Mouse (Mus musculus) embryonic facial prominence, embryonic 11.5 days (tissue): ENCODE results near the gene Ccnh. TPM values are rescaled to one million over a fixed set of nuclear protein-coding genes. Genes with fewer than 3 reads are reported as not detected.
A peak's percentile ranks its signal among the peaks of the same experiment; 100 is the strongest.
"Not testable (repeated sequence)": the region's sequence is repeated elsewhere in the genome, so short reads cannot be mapped to it uniquely, and the experiment has no call there.

Experiments
- ATAC-seq: fragments of 200-750 bp; cut with Nextera tagmentation; replicated peaks from 2 replicates; pipeline ENCODE4 v1.8.0; 2017; ENCODE audit warnings: low read depth; ENCODE audit not compliant: insufficient number of reproducible peaks, low FRiP score, low TSS enrichment
- DNase-seq: peaks from one replicate; pipeline ENCODE4 v3.0.0-alpha.2; 2015; ENCODE audit warnings: low spot score
- H3K27ac ChIP-seq: fragments of 300-500 bp; sonication (generic); replicated peaks from 2 replicates; pipeline ENCODE4 v1.5.1; 2014; ENCODE audit warnings: mild to moderate bottlenecking, low read depth, low read length, control low read depth
- H3K27me3 ChIP-seq: fragments of 300-500 bp; sonication (generic); 2 replicates; pipeline ENCODE4 v1.6.1; 2014; ENCODE audit warnings: mild to moderate bottlenecking, low read length, moderate library complexity, mixed read lengths; ENCODE audit not compliant: control insufficient read depth, insufficient read depth
- H3K36me3 ChIP-seq: fragments of 300-500 bp; sonication (generic); replicated peaks from 2 replicates; pipeline ENCODE4 v1.6.1; 2014; ENCODE audit warnings: low read depth, mild to moderate bottlenecking, low read length, moderate library complexity, mixed read lengths; ENCODE audit not compliant: control insufficient read depth, insufficient read depth
- H3K4me1 ChIP-seq: fragments of 300-500 bp; sonication (generic); 2 replicates; pipeline ENCODE4 v1.6.1; 2014; ENCODE audit warnings: low read length, mixed read lengths; ENCODE audit not compliant: control insufficient read depth, insufficient read depth
- H3K4me2 ChIP-seq: fragments of 300-500 bp; sonication (generic); 2 replicates; pipeline ENCODE4 v1.6.1; 2014; ENCODE audit warnings: low read depth, mild to moderate bottlenecking, control low read depth, low read length, moderate library complexity
- H3K4me3 ChIP-seq: fragments of 300-500 bp; sonication (generic); 2 replicates; pipeline ENCODE4 v1.5.1; 2014; ENCODE audit warnings: low read depth, low read length, control low read depth
- H3K9ac ChIP-seq: fragments of 300-500 bp; sonication (generic); replicated peaks from 2 replicates; pipeline ENCODE4 v1.6.1; 2014; ENCODE audit warnings: mild to moderate bottlenecking, control low read depth, low read length
- H3K9me3 ChIP-seq: fragments of 300-500 bp; sonication (generic); replicated peaks from 2 replicates; pipeline ENCODE4 v1.6.1; 2016; ENCODE audit warnings: mild to moderate bottlenecking, low read length, inconsistent platforms, mixed read lengths; ENCODE audit not compliant: control insufficient read depth
- WGBS: fragments of 180-500 bp; shearing (Covaris S2); extraction: QIAGEN DNeasy Blood & Tissue Kit; methylation state at CpG from one replicate; pipeline ENCODE4 v1.1.7; 2014; 5-methylcytosine and 5-hydroxymethylcytosine counted together
- polyA plus RNA-seq: library from polyadenylated mRNA; unstranded; fragments of >200 nt; fragmentation: Nextera tagmentation; extraction: Ambion mirVana; gene quantifications from 2 replicates; pipeline ENCODE4 v1.2.1, GENCODE M21; 2014

Ccnh gene
- polyA plus RNA-seq, result 118 and 121 TPM in 2 replicates

GRCm38 (mm10) chr13:85188903-85189643 is at the start of gene Ccnh:
Ccnh (plus strand) TSS chr13:85189408.
- H3K27ac ChIP-seq, result 0 out of 2 replicates have a peak within 1 kb of the TSS, but pooled peaks have one; percentile 41
- peak within 1 kb of the TSS; percentile 83 for H3K4me2 ChIP-seq
- 0 out of 2 replicates have a peak, but pooled peaks cover 2% of the 10 kb centered on the region for H3K36me3 ChIP-seq
- H3K4me1 ChIP-seq, result no peaks in the 10 kb centered on the region
- ATAC-seq, result peak; percentile 96
- H3K4me3 ChIP-seq, result peak within 1 kb of the TSS; percentile 89
- peak; percentile 94 for DNase-seq
- no peaks in the 10 kb centered on the region for H3K27me3 ChIP-seq
- 2% methylated on average over 44 of the region's 44 CpGs for WGBS
- no peaks in the 10 kb centered on the region for H3K9me3 ChIP-seq
- peak within 1 kb of the TSS; percentile 84 for H3K9ac ChIP-seq

DNA sequence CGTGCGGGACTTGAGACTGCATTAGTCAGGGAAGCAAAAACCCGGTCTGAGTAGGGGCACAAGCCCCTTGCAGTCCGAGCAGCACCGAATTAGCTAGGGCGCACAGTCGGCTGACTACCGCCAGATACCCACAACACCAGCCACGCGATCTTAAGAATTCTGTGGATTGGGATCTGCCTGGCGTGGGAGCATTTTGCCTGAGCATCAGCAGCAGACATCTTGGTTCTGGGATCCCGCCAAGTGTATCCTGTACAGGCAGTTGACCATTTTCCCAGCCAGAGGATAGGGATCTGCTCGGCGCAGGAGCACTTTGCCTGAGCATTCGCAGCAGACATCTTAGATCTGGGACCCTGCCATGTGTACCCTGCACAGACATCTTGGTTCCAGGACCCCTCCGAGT is 45.8 kb upstream of the Ccnh start:
- H3K4me1 ChIP-seq, H3K4me2 ChIP-seq, H3K9ac ChIP-seq, H3K27ac ChIP-seq, H3K9me3 ChIP-seq, DNase-seq, H3K27me3 ChIP-seq, H3K36me3 ChIP-seq, ATAC-seq, H3K4me3 ChIP-seq: not testable (repeated sequence)
- 92% methylated on average over 16 of the region's 16 CpGs for WGBS

DNA sequence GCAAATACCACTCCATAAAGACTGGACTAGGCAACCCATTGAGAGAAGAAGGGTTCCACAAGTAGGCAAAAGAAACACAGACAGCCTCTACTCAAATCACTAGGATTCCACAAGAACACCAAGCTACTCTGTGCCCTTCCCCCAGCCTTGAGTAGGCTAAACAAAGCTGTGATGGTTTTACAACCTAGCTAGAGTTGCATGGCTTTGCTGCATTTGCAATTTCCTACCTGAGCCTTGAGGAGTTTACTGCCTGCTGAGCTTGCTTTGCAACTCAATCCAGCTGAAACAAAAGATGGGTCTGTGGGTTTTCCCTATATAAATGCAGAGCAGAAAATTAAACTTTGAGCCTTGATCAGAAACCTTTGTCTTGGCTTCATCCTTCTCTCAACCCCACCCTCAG is 42.7 kb upstream of the Ccnh start:
- DNase-seq, result no peak
- Histone ChIP-seq H3K36me3 (no peaks in the 10 kb centered on the region), H3K4me2 (no peak overlapping the region), H3K9me3 (no peaks in the 10 kb centered on the region), H3K27me3 (no peaks in the 10 kb centered on the region), H3K4me1 (no peaks in the 10 kb centered on the region), H3K9ac (no peak overlapping the region), H3K4me3 (no peak overlapping the region), H3K27ac (no peak overlapping the region)
- no peak for ATAC-seq

- no peak for ATAC-seq
- H3K27me3 ChIP-seq, result no peaks in the 10 kb centered on the region
- no peak overlapping the region for H3K4me2 ChIP-seq
- H3K9ac ChIP-seq, result no peak overlapping the region
- H3K9me3 ChIP-seq, result no peaks in the 10 kb centered on the region
- H3K27ac ChIP-seq, result no peak overlapping the region
- H3K4me3 ChIP-seq, result no peak overlapping the region
- DNase-seq, result no peak
- no peaks in the 10 kb centered on the region for H3K36me3 ChIP-seq
- 83% methylated on average over 6 of the region's 6 CpGs for WGBS
- no peaks in the 10 kb centered on the region for H3K4me1 ChIP-seq
These were observed 34.5 kb upstream of the Ccnh start for GRCm38 (mm10) chr13:85154746-85155145.

DNA sequence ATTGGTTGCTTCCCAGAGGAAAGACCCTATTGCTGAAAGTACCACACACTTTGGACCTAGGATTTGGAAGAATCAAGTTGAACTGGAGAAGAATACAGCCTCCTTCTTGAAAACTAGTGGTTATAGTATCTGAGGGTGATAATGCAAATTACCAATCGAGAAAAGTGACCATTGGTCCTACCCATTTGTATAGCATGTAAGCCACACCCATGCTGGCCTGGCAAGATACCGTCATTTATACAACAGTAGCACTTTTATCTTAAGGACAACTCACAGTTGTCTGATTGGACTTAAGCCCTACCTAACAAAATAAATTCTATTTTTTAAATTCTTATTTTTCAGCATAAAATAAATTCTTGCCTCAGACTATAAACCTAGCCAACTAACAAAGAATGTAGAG is 29.2 kb upstream of the Ccnh start:
- Histone ChIP-seq H3K36me3 (no peaks in the 10 kb centered on the region), H3K9me3 (no peaks in the 10 kb centered on the region), H3K9ac (no peak overlapping the region), H3K4me1 (no peaks in the 10 kb centered on the region), H3K4me3 (no peak overlapping the region), H3K27ac (no peak overlapping the region), H3K4me2 (no peak overlapping the region), H3K27me3 (no peaks in the 10 kb centered on the region)
- no peak for ATAC-seq
- no peak for DNase-seq
- 90% methylated on average over 2 of the region's 2 CpGs for WGBS

DNA sequence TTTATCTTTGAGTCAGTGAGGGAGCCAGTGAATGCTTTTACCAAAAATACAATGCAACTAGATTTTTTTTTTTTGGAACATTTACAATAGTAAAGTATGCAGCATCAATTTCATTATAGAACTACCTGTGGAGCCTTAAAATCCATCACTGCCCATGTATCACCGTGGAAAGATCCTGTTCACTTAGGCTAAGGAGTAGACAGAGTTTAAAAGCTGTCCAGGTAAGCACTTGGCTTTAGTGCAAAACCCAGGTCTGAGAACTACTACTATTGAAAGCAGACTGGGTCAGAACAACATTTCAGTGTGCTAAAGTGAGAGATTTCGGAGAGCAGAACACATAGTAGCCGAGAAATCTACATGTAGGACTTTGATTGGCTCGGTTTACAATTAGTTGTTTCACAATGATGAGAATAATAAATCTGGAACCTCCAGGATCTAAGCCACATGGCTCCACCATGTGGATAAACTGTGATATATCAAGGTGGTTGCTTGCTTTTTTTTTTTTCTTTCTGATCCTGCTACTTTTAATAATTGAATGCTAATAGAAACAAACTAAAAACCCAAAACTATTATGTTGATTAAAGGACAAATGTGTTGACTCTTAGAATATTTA is 24.6 kb upstream of the Ccnh start:
- Histone ChIP-seq H3K4me1 (no peaks in the 10 kb centered on the region), H3K9me3 (no peaks in the 10 kb centered on the region), H3K27ac (no peak overlapping the region), H3K4me2 (no peak overlapping the region), H3K27me3 (no peaks in the 10 kb centered on the region), H3K9ac (no peak overlapping the region), H3K4me3 (no peak overlapping the region), H3K36me3 (no peaks in the 10 kb centered on the region)
- WGBS, result 46% methylated on average over 4 of the region's 4 CpGs
- DNase-seq, result peak; percentile 11
- ATAC-seq, result no peak

GRCm38 (mm10) chr13:85189644-85190121 is 475 bp downstream of the Ccnh start:
- no peaks in the 10 kb centered on the region for H3K27me3 ChIP-seq
- 0 out of 2 replicates have a peak overlapping the region, but pooled peaks have one; percentile 41 for H3K27ac ChIP-seq
- DNase-seq (peak; percentile 2), ATAC-seq (peak; percentile 89)
- 2% methylated on average over 17 of the region's 17 CpGs for WGBS
- H3K36me3 ChIP-seq, result 0 out of 2 replicates have a peak, but pooled peaks cover 2% of the 10 kb centered on the region
- peak overlapping the region; percentile 89 for H3K4me3 ChIP-seq
- H3K4me2 ChIP-seq, result peak overlapping the region; percentile 83
- no peaks in the 10 kb centered on the region for H3K9me3 ChIP-seq
- peak overlapping the region; percentile 84 for H3K9ac ChIP-seq
- no peaks in the 10 kb centered on the region for H3K4me1 ChIP-seq

DNA sequence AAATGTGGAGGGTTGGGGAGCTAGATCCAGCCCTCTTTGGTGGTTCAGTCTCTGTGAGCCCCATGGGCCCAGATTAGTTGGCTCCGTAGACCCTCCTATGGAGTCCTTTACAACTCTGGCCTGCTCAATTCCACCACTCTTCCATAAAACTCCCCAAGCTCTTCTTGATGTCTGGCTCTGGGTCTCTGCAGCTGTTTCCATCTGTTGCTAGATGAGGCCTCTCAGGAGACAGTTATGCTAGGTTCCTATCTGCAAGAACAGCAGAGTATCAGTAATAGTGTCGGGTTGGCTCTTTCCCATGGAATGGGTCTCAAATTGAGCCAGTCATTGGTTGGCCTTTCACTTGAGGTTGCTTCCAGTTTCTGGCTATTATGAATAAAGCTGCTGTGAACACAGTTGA is 2.0 kb downstream of the Ccnh start:
- DNase-seq, result no peak
- Histone ChIP-seq H3K27ac (no peak overlapping the region), H3K9ac (no peak overlapping the region), H3K9me3 (no peaks in the 10 kb centered on the region), H3K4me2 (no peak overlapping the region), H3K4me3 (no peak overlapping the region), H3K36me3 (0 out of 2 replicates have a peak, but pooled peaks cover 2% of the 10 kb centered on the region), H3K27me3 (no peaks in the 10 kb centered on the region), H3K4me1 (no peaks in the 10 kb centered on the region)
- WGBS, result 94% methylated on average over 2 of the region's 2 CpGs
- ATAC-seq, result no peak
